23 mouse cellular contexts compared by ENCODE assay signal in the genomic region with DNA sequence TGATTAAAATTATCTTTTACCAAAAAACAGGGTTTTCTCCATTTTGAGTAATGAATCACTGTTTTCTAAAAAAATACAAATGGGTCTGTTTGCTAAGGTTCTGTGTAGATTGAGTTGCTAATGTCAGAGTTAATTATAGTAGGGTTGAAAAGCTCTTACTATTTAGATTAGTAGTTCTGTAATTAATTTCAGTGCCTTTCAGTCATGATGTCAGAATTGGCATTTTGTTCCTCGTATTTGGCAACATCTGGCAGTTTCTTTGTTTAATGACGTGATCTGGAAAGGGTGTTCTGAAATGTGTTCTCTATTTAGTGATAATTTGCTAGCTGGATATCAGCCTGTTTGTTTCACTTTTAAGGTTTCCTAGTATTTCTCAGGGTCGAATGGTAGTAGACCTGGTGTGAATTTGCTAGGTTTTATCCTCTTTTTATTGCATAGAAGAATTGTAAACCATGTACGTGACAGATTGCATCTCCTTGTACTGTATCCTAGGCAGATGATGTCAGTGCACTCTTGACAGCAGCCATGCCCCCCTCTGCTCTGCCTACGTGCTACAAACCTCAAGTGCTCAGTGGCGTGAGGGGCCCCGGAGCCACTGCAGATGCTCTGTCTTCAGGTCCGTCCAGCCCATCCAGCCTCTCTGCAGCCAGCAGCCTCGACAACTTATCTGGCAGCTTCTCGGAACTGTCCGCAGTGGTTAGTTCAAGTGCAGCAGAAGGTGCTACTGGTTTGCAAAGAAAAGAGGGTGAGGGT. TPM values are rescaled to one million over a fixed set of nuclear protein-coding genes. Genes with fewer than 3 reads are reported as not detected.
DNase-seq lines count a peak whose midpoint lies in the region; ATAC-seq lines count a peak whose summit lies in the region.
"Had no signal": no experiment of that assay in that cellular context is flagged by ENCODE, and none has a peak within 500 bp of the region (broad histone marks: within the 10 kb centered on the region; RNA-seq: fewer than 3 reads in every experiment).

No protein-coding gene starts in this region.

- H3K4me2 ChIP-seq in limb, embryonic 15.5 days = no peak overlapping the region
- peak overlapping the region; percentile 30; the same call in 1 of the 2 replicates for H3K4me2 ChIP-seq in heart, embryonic 16.5 days (ENCODE audit: low read depth, low read length)
- H3K4me2 ChIP-seq: midbrain, embryonic 13.5 days; neural tube, embryonic 12.5 days had no signal

- intact Hi-C loops in heart, postnatal 25 days (cut with DNase I) = loop anchor here (10.0 kb wide), 1 partner anchor 274 kb away; no protein-coding TSS in a partner anchor

- no peak for ATAC-seq in limb, embryonic 15.5 days (ENCODE audit: insufficient number of reproducible peaks, low FRiP score, low TSS enrichment, low read depth)
- peak; percentile 88 for ATAC-seq in heart, embryonic 16.5 days (replicated peaks; ENCODE audit: extremely low read depth, insufficient read depth, low FRiP score)
- ATAC-seq: midbrain, embryonic 13.5 days had no signal

- DNase-seq in heart, adult 11 months = peak; percentile 84
- no peak for DNase-seq in heart, postnatal 25 days (ENCODE audit: low spot score)
- no peak for DNase-seq in limb, embryonic 10.5 days (ENCODE audit: low spot score)
- DNase-seq in brain, adult 2 months (ENCODE audit: low read depth, low spot score) = peak; percentile 40
- no peak for DNase-seq in right cerebral cortex, adult 18-20 months
- no peak for DNase-seq in adrenal gland, postnatal 4 days (ENCODE audit: low spot score in 2 of 2)
- DNase-seq: adrenal gland, adult 2 months; B cell, adult 2 months; cerebellum, adult 9-11 months; gastrocnemius, postnatal 25 days; kidney, adult 2 months; kidney, postnatal 14 days; lung, postnatal 10 days; spleen, adult 18-20 months; thymus, postnatal 36 days had no signal

- H3K4me3 ChIP-seq in limb, embryonic 15.5 days = no peak overlapping the region
- no peak overlapping the region for H3K4me3 ChIP-seq in limb, embryonic 10.5 days
- H3K4me3 ChIP-seq in heart, embryonic 16.5 days (ENCODE audit: low read length) = no peak overlapping the region
- H3K4me3 ChIP-seq: erythroblast, embryonic 14.5 days; hindbrain, embryonic 10.5 days; left cerebral cortex, adult 2 months; midbrain, embryonic 13.5 days; neural tube, embryonic 12.5 days had no signal

- H3K36me3 ChIP-seq in limb, embryonic 15.5 days = peaks cover 81% of the 10 kb centered on the region
- H3K36me3 ChIP-seq in limb, embryonic 10.5 days = peaks cover 100% of the 10 kb centered on the region
- H3K36me3 ChIP-seq in heart, embryonic 16.5 days (ENCODE audit: control insufficient read depth, insufficient read depth) = peaks cover 69% of the 10 kb centered on the region

- no peaks in the 10 kb centered on the region for H3K9me3 ChIP-seq in limb, embryonic 15.5 days
- no peaks in the 10 kb centered on the region for H3K9me3 ChIP-seq in limb, embryonic 10.5 days (replicated peaks)
- H3K9me3 ChIP-seq in heart, embryonic 16.5 days (replicated peaks; ENCODE audit: control insufficient read depth, low read length) = no peaks in the 10 kb centered on the region
- H3K9me3 ChIP-seq: hindbrain, embryonic 10.5 days; midbrain, embryonic 13.5 days; neural tube, embryonic 12.5 days had no signal

- H3K27me3 ChIP-seq in limb, embryonic 15.5 days = no peaks in the 10 kb centered on the region
- no peaks in the 10 kb centered on the region for H3K27me3 ChIP-seq in limb, embryonic 10.5 days (ENCODE audit: low read depth, poor library complexity, severe bottlenecking)
- no peaks in the 10 kb centered on the region for H3K27me3 ChIP-seq in heart, embryonic 16.5 days (ENCODE audit: control insufficient read depth, insufficient read depth, low read length)
- H3K27me3 ChIP-seq: midbrain, embryonic 13.5 days; neural tube, embryonic 12.5 days had no signal

- WGBS in limb, embryonic 15.5 days = 64% methylated on average over 11 of the region's 11 CpGs
- WGBS in limb, embryonic 10.5 days = 80% methylated on average over 11 of the region's 11 CpGs
- WGBS in heart, embryonic 16.5 days = 46% methylated on average over 11 of the region's 11 CpGs

- no peaks in the 10 kb centered on the region for H3K4me1 ChIP-seq in limb, embryonic 15.5 days
- H3K4me1 ChIP-seq in limb, embryonic 10.5 days = no peaks in the 10 kb centered on the region
- H3K4me1 ChIP-seq in heart, embryonic 16.5 days (ENCODE audit: control insufficient read depth, insufficient read depth, low read length) = peaks cover 15% of the 10 kb centered on the region
- H3K4me1 ChIP-seq: hindbrain, embryonic 10.5 days; midbrain, embryonic 13.5 days; neural tube, embryonic 12.5 days had no signal

- H3K27ac ChIP-seq in limb, embryonic 15.5 days = 0 out of 2 replicates have a peak overlapping the region, but pooled peaks have one; percentile 38
- H3K27ac ChIP-seq in limb, embryonic 10.5 days = no peak overlapping the region
- H3K27ac ChIP-seq in heart, embryonic 16.5 days (ENCODE audit: low read length) = peak overlapping the region; percentile 79
- H3K27ac ChIP-seq: hindbrain, embryonic 10.5 days; left cerebral cortex, adult 2 months; liver, embryonic 14.5 days; midbrain, embryonic 13.5 days; neural tube, embryonic 12.5 days had no signal

- no peak overlapping the region for H3K9ac ChIP-seq in limb, embryonic 15.5 days
- no peak overlapping the region for H3K9ac ChIP-seq in heart, embryonic 16.5 days (ENCODE audit: low read length)
- H3K9ac ChIP-seq: liver, embryonic 14.5 days; midbrain, embryonic 13.5 days; neural tube, embryonic 12.5 days had no signal

RNA-seq across cellular contexts. Expression of gene Fgfbp3, which starts 40.5 kb away (rescaled TPM):
- 1 to 10 TPM; 1.7 to 2.3 TPM for total RNA-seq in heart, postnatal 25 days (2021)
- polyA plus RNA-seq in limb, embryonic 15.5 days (2015; fragmentation: Nextera tagmentation; extraction: Ambion mirVana) = 4.9 and 6.3 TPM in 2 replicates
- polyA plus RNA-seq in limb, embryonic 10.5 days (2016; fragmentation: Nextera tagmentation; extraction: Ambion mirVana) = 4.0 and 4.6 TPM in 2 replicates
- polyA plus RNA-seq in heart, embryonic 16.5 days (2015; fragmentation: Nextera tagmentation; extraction: Ambion mirVana) = 3.6 and 4.2 TPM in 2 replicates
- 1 to 10 TPM; 5.5 to 7.2 TPM for total RNA-seq in adrenal gland, postnatal 4 days (2021)

RNA-seq across cellular contexts. Expression of gene Tnks2, which starts 44.9 kb away (rescaled TPM):
- 10 to 100 TPM; 73.8 to 79.6 TPM for total RNA-seq in heart, postnatal 25 days (2021)
- polyA plus RNA-seq in limb, embryonic 15.5 days (2015; fragmentation: Nextera tagmentation; extraction: Ambion mirVana) = 31.9 and 45.7 TPM in 2 replicates
- 62.2 and 71.8 TPM in 2 replicates for polyA plus RNA-seq in limb, embryonic 10.5 days (2016; fragmentation: Nextera tagmentation; extraction: Ambion mirVana)
- polyA plus RNA-seq in heart, embryonic 16.5 days (2015; fragmentation: Nextera tagmentation; extraction: Ambion mirVana) = 25.8 and 36.0 TPM in 2 replicates
- 100 to 1,000 TPM; 146 to 155 TPM for total RNA-seq in adrenal gland, postnatal 4 days (2021)

RNA-seq across cellular contexts. Expression of gene Btaf1, which starts 47.0 kb away (rescaled TPM):
- total RNA-seq in heart, postnatal 25 days (2021) = 10 to 100 TPM; 11.2 to 11.8 TPM
- polyA plus RNA-seq in limb, embryonic 15.5 days (2015; fragmentation: Nextera tagmentation; extraction: Ambion mirVana) = 7.4 and 10.1 TPM in 2 replicates
- polyA plus RNA-seq in limb, embryonic 10.5 days (2016; fragmentation: Nextera tagmentation; extraction: Ambion mirVana) = 14.9 and 16.2 TPM in 2 replicates
- 6.9 and 7.2 TPM in 2 replicates for polyA plus RNA-seq in heart, embryonic 16.5 days (2015; fragmentation: Nextera tagmentation; extraction: Ambion mirVana)
- 10 to 100 TPM; 18.4 to 20.1 TPM for total RNA-seq in adrenal gland, postnatal 4 days (2021)

Comparison
In these comparisons a context has a peak if more than half of its experiments do, and no peak if none do; other contexts are left out.
1. DNase-seq: peak in heart, adult 11 months (single experiment) and brain, adult 2 months (single experiment); none in heart, postnatal 25 days (single experiment), limb, embryonic 10.5 days (single experiment), right cerebral cortex, adult 18-20 months (single experiment) and adrenal gland, postnatal 4 days (0 of 2).